Mouse (Mus musculus) large intestine, adult 2 months (tissue): Measurements from ENCODE around the gene Pdia5. TPM values are rescaled to one million over a fixed set of nuclear protein-coding genes. Genes with fewer than 3 reads are reported as not detected.
A peak's percentile ranks its signal among the peaks of the same experiment; 100 is the strongest.

Experiments
- DNase-seq: peaks from one replicate; pipeline ENCODE4 v3.0.0-alpha.2; 2012; ENCODE audit warnings: low read depth, low spot score
- WGBS: fragments of 180-500 bp; shearing (Covaris S2); methylation state at CpG from one replicate; pipeline ENCODE4 v1.1.7; 2018; 5-methylcytosine and 5-hydroxymethylcytosine counted together
- polyA plus RNA-seq: library from polyadenylated mRNA; depleted of rRNA; stranded (reverse); fragments of >200 nt; gene quantifications from 2 replicates; pipeline ENCODE4 v1.2.3, GENCODE M21; 2012; rRNA removed

The Pdia5 gene
- polyA plus RNA-seq, 1 experiment: 24.4 TPM

GRCm38 (mm10) chr16:35380048-35380447, 110.6 kb downstream of the Pdia5 start:
- 58% methylated on average over 9 of the region's 9 CpGs for WGBS
- no peak for DNase-seq

GRCm38 (mm10) chr16:35379344-35379743, 111.3 kb downstream of the Pdia5 start:
- WGBS: 47% methylated on average over 3 of the region's 3 CpGs
- DNase-seq: peak; percentile 24

- 0% methylated on average over 7 of the region's 7 CpGs for WGBS
- DNase-seq: no peak
Measured at GRCm38 (mm10) chr16:35364063-35364428, 126.6 kb downstream of the Pdia5 start.

- DNase-seq: peak; percentile 80
- WGBS: 1% methylated on average over 67 of the region's 67 CpGs
Measured at GRCm38 (mm10) chr16:35363150-35364062, 127.3 kb downstream of the Pdia5 start, which contains the start of gene Sec22a. Gene Sec22a, minus strand, starts transcription at chr16:35363918.

GRCm38 (mm10) chr16:35362221-35362620, 128.5 kb downstream of the Pdia5 start:
- DNase-seq: no peak
- 91% methylated on average over 2 of the region's 2 CpGs for WGBS

GRCm38 (mm10) chr16:35360593-35360992, 130.1 kb downstream of the Pdia5 start:
- DNase-seq: peak; percentile 29
- 37% methylated on average over 6 of the region's 6 CpGs for WGBS

GRCm38 (mm10) chr16:35357449-35357848, 133.2 kb downstream of the Pdia5 start:
- DNase-seq: no peak
- 56% methylated on average over 1 of the region's 1 CpGs for WGBS

Other genes starting within 250 kb of the Pdia5 start
- gene Sec22a, start 127.0 kb downstream of the Pdia5 start, polyA plus RNA-seq: 25.7 and 26.1 TPM in 2 replicates
- 0.19 and 0.85 TPM in 2 replicates for gene Sema5b, start 50.3 kb upstream of the Pdia5 start, polyA plus RNA-seq